Mouse (Mus musculus): ENCODE data around the gene Cabs1.

The Cabs1 gene

DNA sequence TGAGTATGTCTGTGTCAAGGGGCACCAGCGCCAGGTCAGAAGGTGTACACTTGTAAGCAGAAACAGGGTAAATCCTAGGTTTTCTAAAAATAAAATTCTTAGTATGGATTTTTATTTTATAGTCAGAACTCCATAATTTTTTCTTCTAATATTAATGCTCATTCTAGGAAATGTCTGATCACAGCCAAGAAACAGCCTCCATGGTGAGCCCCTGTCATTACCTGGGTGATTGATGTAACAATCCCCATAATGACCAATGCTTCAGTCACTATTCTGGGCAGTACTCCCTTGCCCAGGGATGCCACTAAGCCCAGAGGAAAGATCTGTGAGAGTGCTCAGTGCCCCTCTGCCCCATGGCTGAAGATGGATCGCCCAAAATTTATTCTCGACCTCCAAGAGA is at the start of gene Cabs1:
TSS of gene Cabs1 (plus strand) at position 301 of the 400 bp plus-strand sequence.
- in situ Hi-C loops (cut with MboI) = no loop called here

DNA sequence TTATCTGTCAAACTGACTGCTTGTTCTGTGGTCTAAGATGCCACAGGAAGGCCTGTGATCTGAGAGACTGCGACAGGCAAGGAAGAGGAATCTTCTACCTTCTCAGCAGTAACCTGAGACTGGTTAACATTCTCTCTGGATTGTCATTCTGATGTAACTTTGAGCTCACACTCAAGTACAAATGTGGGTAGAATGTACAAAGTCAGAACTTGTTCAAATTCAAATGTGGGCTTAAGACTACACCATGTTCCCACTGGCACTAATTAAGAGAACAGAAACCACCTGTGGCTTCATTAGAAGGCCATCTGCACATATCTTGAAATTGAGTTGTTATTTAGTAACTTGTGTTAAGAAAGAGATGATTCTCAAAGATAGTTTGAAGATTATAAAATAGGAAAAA is 47.6 kb upstream of the Cabs1 start:
- in situ Hi-C loops (cut with MboI) = no loop called here

DNA sequence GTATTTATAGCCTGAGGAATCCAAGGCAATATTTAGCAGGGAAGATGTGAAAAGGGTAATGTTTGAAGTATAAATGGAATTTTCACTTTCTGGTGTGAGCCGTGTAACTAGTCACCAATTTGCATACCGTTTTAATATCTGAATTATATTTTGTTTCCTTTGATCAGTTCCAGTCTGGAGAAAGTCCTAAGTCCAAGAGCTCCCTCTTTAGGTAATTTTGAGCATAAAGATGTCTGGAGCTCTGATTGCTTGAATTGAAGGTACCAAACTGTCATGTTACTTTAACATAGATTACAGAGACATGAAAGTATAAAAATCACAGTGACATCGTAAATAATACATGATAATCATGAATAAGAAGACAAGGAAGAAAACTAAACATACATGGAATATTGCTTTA is 38.5 kb upstream of the Cabs1 start:
- in situ Hi-C loops (cut with MboI) = no loop called here

DNA sequence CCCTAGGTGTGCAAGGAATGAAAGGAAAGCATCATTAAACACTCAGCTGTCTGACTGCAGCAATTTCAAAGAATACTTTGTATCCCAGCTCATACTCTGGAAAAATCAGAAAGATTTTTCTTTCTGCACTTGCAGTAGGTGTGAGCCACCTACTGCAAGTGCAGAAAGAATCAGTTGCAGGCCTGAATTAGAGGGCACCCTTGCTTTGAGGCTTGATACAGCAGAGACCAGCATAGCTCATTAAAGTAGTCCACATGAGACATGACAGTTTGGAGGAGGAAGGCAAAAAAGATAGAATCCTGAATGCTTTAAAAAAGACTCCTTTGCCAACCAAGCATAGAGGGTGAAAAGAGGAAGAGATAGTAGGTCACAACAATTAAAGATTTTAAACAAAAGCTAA is 36.7 kb upstream of the Cabs1 start:
- in situ Hi-C loops (cut with MboI) = no loop called here

DNA sequence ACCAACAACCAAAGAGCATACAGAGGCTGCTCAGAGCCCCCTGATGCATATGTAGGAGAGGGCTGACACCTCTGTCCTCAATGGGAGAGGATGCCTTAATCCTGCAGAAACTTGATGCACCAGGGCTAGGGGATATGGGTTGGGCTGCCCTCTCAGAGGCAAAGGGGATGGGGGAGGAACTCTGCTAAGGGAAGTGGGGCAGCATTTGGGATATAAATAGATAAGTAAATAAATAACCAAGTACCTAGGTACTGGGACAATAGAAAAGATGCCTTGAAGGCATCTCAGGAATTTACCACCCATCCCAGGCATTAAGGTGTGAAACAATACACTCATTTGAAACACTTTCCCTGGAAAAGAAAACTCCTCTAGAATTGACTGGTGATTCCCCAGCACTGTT is 27.4 kb upstream of the Cabs1 start:
- in situ Hi-C loops (cut with MboI) = no loop called here

DNA sequence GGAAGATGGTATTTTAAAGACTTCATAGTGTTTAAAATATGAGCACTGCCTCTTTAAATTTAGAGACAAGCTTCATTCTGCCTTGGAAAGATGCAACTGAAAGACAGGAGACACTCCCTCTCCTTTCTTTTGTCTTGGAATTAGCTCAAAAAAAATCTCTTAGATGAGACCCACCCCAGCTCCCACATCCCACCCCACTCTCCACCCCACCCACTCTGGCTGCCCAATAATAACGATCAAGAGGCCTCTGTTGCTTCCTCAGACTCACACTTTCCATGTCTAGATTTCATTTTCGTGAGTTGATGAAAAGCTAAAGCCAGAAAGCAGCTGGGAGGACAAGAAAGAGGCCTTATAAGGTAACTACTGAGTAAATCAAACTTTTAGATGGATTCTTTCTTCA is 10.0 kb upstream of the Cabs1 start, which contains the start of the genes 2310003L06Rik and Gm28434:
TSS of gene 2310003L06Rik (plus strand) at position 259 of the 400 bp plus-strand sequence.
TSS of gene Gm28434 (plus strand) at position 317 of the 400 bp plus-strand sequence.
- in situ Hi-C loops (cut with MboI) = no loop called here

DNA sequence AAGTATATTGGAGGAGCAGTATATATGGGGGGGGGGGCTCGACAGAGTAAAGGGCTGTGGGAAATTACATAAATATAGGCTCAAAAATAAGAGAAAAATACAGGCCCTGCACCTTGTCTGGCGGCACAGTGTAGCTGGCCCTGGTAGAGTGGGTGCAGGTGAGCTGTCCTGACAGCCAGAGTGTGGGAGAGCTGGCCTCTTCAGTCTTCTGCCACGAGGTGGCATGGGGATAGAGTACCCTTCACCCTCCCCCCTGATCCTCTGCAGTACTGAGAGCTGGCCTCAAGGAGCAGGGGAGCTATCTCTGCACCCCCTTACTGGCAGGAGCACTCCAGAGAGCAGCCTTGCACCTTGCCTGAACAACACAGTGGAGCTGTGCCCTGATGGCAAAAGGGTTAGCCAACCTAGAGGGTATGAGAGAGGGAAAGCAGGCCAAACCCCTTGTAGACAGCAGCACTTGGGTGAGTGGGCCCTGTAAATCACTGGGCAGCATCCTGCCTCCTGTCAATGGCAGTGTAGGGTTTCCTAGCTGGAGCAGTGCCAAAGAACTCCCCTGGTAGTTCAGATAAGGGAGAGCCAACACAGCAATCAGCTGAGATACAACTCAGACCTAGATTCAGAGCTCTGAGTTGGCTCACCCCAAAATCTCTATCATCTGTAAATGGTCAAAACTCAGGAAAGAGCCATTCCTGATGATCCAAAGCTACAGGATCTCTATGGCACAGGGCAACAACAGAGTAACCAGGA is 3.4 kb downstream of the Cabs1 start:
- in situ Hi-C loops (cut with MboI) = no loop called here

DNA sequence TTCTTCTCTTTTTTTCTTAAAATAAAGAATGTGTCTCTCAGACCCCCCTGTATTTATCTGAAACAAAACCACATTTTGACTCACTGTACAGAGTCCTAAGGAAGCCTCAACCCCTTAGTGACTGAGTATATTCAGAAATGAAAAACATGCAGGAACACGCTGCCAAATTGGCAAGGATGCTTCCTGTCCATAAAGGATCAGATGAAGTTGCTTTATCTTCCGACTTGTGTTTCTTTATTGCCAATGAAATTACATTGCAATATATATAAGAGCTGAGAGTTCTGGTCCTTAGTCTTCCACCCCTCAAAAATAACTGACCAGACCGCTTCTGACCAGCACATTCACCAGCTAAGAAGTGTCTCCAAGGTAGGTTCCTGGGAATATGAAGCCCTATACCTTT is 23.0 kb downstream of the Cabs1 start, which contains the start of gene Smr3a:
TSS of gene Smr3a (plus strand) at position 301 of the 400 bp plus-strand sequence.
- in situ Hi-C loops (cut with MboI) = no loop called here

DNA sequence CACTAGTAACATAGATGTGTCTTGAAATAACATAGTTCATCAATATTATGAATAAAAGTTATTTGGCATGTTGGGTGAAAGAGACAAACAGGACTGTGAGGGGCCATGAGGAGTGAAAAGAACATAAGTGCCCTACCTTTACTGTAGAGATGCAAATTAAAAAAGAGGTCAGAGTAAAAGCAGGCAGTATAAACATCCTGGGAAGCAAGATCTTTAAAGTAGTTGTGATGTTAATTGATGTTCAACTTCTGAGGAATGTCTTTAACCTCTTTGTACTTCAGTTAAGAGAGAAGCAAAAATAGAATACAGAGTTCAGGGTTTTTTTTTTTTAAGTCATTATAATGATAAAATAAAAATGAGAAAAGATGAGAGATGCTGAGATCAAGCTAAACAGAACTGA is 26.0 kb downstream of the Cabs1 start:
- in situ Hi-C loops (cut with MboI) = no loop called here

Data from mature B cell (primary cell).